ENCODE assay signal across 14 mouse cellular contexts in the genomic region with DNA sequence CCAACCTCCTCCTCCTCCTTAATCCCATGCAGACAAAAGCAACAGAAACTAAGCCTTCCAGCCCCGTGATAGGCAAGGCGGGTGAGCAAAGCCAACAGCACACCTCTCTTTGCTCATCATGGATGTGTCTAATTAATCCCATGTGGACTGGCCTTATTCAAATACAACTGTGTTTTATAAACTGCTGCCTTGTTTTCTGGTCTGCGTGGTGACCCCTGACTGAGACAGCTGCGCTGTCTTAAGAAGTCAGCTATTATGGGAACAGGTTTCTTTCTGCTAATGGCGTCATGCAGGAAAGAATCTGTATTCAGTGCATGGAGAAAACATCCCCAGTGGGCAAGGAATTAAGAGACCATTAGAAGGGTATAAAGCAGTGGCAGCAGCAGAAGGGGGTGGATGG.
DNase-seq lines count a peak whose midpoint lies in the region; ATAC-seq and TF ChIP-seq lines count a peak whose summit lies in the region.
"Had no signal": no experiment of that assay in that cellular context is flagged by ENCODE, and none has a peak within 500 bp of the region (broad histone marks: within the 10 kb centered on the region; RNA-seq: fewer than 3 reads in every experiment).

No protein-coding gene starts in this region.

- no peaks in the 10 kb centered on the region for H3K36me3 ChIP-seq in limb, embryonic 11.5 days (ENCODE audit: control insufficient read depth, insufficient read depth, low read length)
- no peaks in the 10 kb centered on the region for H3K36me3 ChIP-seq in limb, embryonic 10.5 days
- H3K36me3 ChIP-seq in forebrain, postnatal 0 days (ENCODE audit: insufficient read depth), result no peaks in the 10 kb centered on the region
- no peaks in the 10 kb centered on the region for H3K36me3 ChIP-seq in midbrain, embryonic 11.5 days (ENCODE audit: control insufficient read depth, insufficient read depth, low read length)

- 17% methylated on average over 5 of the region's 5 CpGs for WGBS in limb, embryonic 11.5 days
- 36% methylated on average over 5 of the region's 5 CpGs for WGBS in limb, embryonic 10.5 days
- 9% methylated on average over 5 of the region's 5 CpGs for WGBS in forebrain, postnatal 0 days
- 12% methylated on average over 5 of the region's 5 CpGs for WGBS in midbrain, embryonic 11.5 days

- no peak for DNase-seq in limb, embryonic 11.5 days (ENCODE audit: low spot score)
- no peak for DNase-seq in limb, embryonic 10.5 days (ENCODE audit: low spot score)
- no peak for DNase-seq in forebrain, postnatal 0 days
- peak; percentile 89 for DNase-seq in midbrain, embryonic 11.5 days (ENCODE audit: low spot score, missing footprints)
- no peak for DNase-seq in testis, postnatal 10 days (ENCODE audit: low spot score)
- no peak for DNase-seq in layer of hippocampus, postnatal 36 days
- DNase-seq in right cerebral cortex, adult 2 months (ENCODE audit: low spot score in 2 of 2), result no peak
- DNase-seq: cerebellum, postnatal 25 days; heart, adult 18-20 months; kidney, postnatal 14 days; lung, postnatal 4 days; right cerebral cortex, adult 18-20 months had no signal

- 0 out of 2 replicates have a peak, but pooled peaks cover 4% of the 10 kb centered on the region for H3K4me1 ChIP-seq in limb, embryonic 11.5 days (ENCODE audit: control insufficient read depth, insufficient read depth, low read length)
- H3K4me1 ChIP-seq in limb, embryonic 10.5 days, result peaks cover 20% of the 10 kb centered on the region
- no peaks in the 10 kb centered on the region for H3K4me1 ChIP-seq in forebrain, postnatal 0 days (ENCODE audit: insufficient read depth)
- H3K4me1 ChIP-seq in midbrain, embryonic 11.5 days (ENCODE audit: control insufficient read depth, insufficient read depth, low read length), result peaks cover 4% of the 10 kb centered on the region

- 0 out of 2 replicates have a peak, but pooled peaks have one; percentile 24 for ATAC-seq in limb, embryonic 11.5 days (ENCODE audit: insufficient number of reproducible peaks, low FRiP score, low TSS enrichment, low read depth)
- 0 out of 2 replicates have a peak, but pooled peaks have one; percentile 10 for ATAC-seq in forebrain, postnatal 0 days
- peak; percentile 87 for ATAC-seq in midbrain, embryonic 11.5 days (ENCODE audit: low FRiP score)

- no peak overlapping the region for H3K4me3 ChIP-seq in limb, embryonic 11.5 days (ENCODE audit: low read depth, low read length)
- no peak overlapping the region for H3K4me3 ChIP-seq in limb, embryonic 10.5 days
- H3K4me3 ChIP-seq in forebrain, postnatal 0 days (ENCODE audit: low read depth, low read length), result no peak overlapping the region
- no peak overlapping the region for H3K4me3 ChIP-seq in midbrain, embryonic 11.5 days (ENCODE audit: low read depth, low read length)
- H3K4me3 ChIP-seq: myocyte had no signal

- H3K9me3 ChIP-seq in limb, embryonic 11.5 days (ENCODE audit: control insufficient read depth, low read length), result no peaks in the 10 kb centered on the region
- H3K9me3 ChIP-seq in limb, embryonic 10.5 days (replicated peaks), result no peaks in the 10 kb centered on the region
- H3K9me3 ChIP-seq in forebrain, postnatal 0 days (ENCODE audit: low read length), result no peaks in the 10 kb centered on the region
- H3K9me3 ChIP-seq in midbrain, embryonic 11.5 days (ENCODE audit: control insufficient read depth, low read length), result no peaks in the 10 kb centered on the region; the same call in 1 of the 2 replicates

- no peak overlapping the region for H3K4me2 ChIP-seq in limb, embryonic 11.5 days (ENCODE audit: low read depth, severe bottlenecking)
- no peak overlapping the region for H3K4me2 ChIP-seq in forebrain, postnatal 0 days (ENCODE audit: low read depth)
- H3K4me2 ChIP-seq in midbrain, embryonic 11.5 days, result no peak overlapping the region

- no peaks in the 10 kb centered on the region for H3K27me3 ChIP-seq in limb, embryonic 11.5 days (ENCODE audit: control insufficient read depth, insufficient read depth, low read length)
- H3K27me3 ChIP-seq in limb, embryonic 10.5 days (ENCODE audit: low read depth, poor library complexity, severe bottlenecking), result no peaks in the 10 kb centered on the region
- H3K27me3 ChIP-seq in forebrain, postnatal 0 days (ENCODE audit: insufficient read depth, low read length), result no peaks in the 10 kb centered on the region; the same call in 1 of the 2 replicates
- H3K27me3 ChIP-seq in midbrain, embryonic 11.5 days (ENCODE audit: control insufficient read depth, insufficient read depth, low read length), result no peaks in the 10 kb centered on the region

- no peak overlapping the region for H3K27ac ChIP-seq in limb, embryonic 11.5 days (replicated peaks; ENCODE audit: low read depth, low read length)
- H3K27ac ChIP-seq in limb, embryonic 10.5 days, result no peak overlapping the region
- no peak overlapping the region for H3K27ac ChIP-seq in forebrain, postnatal 0 days (ENCODE audit: low read depth, low read length)
- H3K27ac ChIP-seq in midbrain, embryonic 11.5 days (ENCODE audit: low read depth, low read length), result no peak overlapping the region
- H3K27ac ChIP-seq: liver, embryonic 14.5 days had no signal

- no peak for TF ChIP-seq CTCF in forebrain, postnatal 0 days (IDR thresholded peaks at IDR 0.05; ENCODE audit: low read depth)

- H3K9ac ChIP-seq in limb, embryonic 11.5 days (ENCODE audit: low read length), result no peak overlapping the region
- no peak overlapping the region for H3K9ac ChIP-seq in forebrain, postnatal 0 days
- no peak overlapping the region for H3K9ac ChIP-seq in midbrain, embryonic 11.5 days (ENCODE audit: low read length)
- H3K9ac ChIP-seq: liver, embryonic 14.5 days had no signal

Comparison
In these comparisons a context has a peak if more than half of its experiments do, and no peak if none do; other contexts are left out.
1. ATAC-seq: peak in every context shown above with its lines; median percentile 87 in midbrain, embryonic 11.5 days; 24 in limb, embryonic 11.5 days; 10 in forebrain, postnatal 0 days.